Mouse (Mus musculus) spleen, postnatal 4 days (tissue): ENCODE results near the gene Taf5l.
"Not testable (repeated sequence)": the region's sequence is repeated elsewhere in the genome, so short reads cannot be mapped to it uniquely, and the experiment has no call there.

Experiments
- DNase-seq, 2 experiments: peaks; one replicate each; pipeline ENCODE4 v3.0.0; 2022; ENCODE audit warnings: low spot score in 2 of 2

Taf5l gene

GRCm38 (mm10) chr8:123960556-123960955 is 60.6 kb downstream of the Taf5l start:
- DNase-seq = not testable (repeated sequence)

GRCm38 (mm10) chr8:123960056-123960455 is 61.1 kb downstream of the Taf5l start:
- DNase-seq = no peak

- DNase-seq = no peak
Observed at GRCm38 (mm10) chr8:123959473-123959872, 61.7 kb downstream of the Taf5l start.

GRCm38 (mm10) chr8:123958130-123958529 is 63.1 kb downstream of the Taf5l start:
- DNase-seq = no peak

- no peak for DNase-seq
Observed at GRCm38 (mm10) chr8:123954246-123954645, 67.0 kb downstream of the Taf5l start.

DNA sequence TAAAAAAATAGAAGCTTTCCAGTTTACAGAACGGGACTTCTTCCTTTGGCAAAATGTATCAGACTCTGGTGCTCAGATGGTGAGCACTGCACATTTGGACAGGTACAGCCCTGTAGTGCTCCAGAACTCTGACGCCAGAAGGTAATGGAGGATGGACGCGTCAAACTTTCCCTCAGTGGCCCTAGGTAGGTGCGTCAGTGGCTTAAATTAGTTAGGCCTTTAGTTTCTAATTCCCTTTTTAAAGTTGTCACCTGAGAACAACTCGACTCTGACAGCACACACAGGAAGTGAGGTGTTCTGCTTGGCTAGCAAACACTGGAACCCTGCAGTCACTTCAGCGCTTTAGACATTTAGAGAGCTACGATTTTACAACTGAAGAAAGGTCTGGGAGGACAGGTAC is 67.5 kb downstream of the Taf5l start:
- no peak for DNase-seq

- DNase-seq = peak; percentile 68 to 80
Observed at GRCm38 (mm10) chr8:123950077-123950802, 71.0 kb downstream of the Taf5l start.

DNA sequence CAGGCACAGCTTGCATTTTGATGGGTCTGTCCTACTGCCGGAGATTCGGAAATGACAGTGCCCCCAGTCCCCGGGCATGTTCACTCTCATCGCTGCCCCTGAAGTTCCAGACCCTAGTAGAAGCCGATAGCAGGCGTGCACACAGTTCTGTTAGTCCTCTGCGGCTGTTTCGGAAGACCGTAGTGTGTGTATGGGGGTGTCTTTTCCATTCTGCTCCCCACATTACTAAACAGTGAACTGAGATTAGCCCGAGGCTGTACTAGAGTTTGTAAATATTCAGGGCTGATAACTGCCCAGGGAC is 71.6 kb downstream of the Taf5l start:
- DNase-seq = no peak

GRCm38 (mm10) chr8:123948942-123949685 is 72.1 kb downstream of the Taf5l start, which contains the start of gene Nup133:
Gene Nup133, minus strand, starts transcription at chr8:123949265.
- DNase-seq = peak; percentile 99 to 100
